Mouse (Mus musculus): ENCODE data around the gene Deaf1. TPM values are rescaled to one million over a fixed set of nuclear protein-coding genes. Genes with fewer than 3 reads are reported as not detected.

Deaf1 gene
- 18.7 and 18.9 TPM in 2 replicates for polyA plus RNA-seq (2012; rRNA removed)

GRCm38 (mm10) chr7:141327469-141328372 lies at the start of gene Deaf1, which contains the start of gene Tmem80:
TSS of gene Deaf1 (minus strand) at chr7:141327690.
TSS of gene Tmem80 (plus strand) at chr7:141327739.
- DNase-seq (ENCODE audit: low read depth) = no peak

- no peak for DNase-seq (ENCODE audit: low read depth)
These were observed 46.9 kb upstream of the Deaf1 start for GRCm38 (mm10) chr7:141374399-141374798.

GRCm38 (mm10) chr7:141373611-141374010 lies 46.1 kb upstream of the Deaf1 start:
- DNase-seq (ENCODE audit: low read depth) = no peak

- DNase-seq (ENCODE audit: low read depth) = no peak
These were observed 44.6 kb upstream of the Deaf1 start for GRCm38 (mm10) chr7:141371942-141372595.

- DNase-seq (ENCODE audit: low read depth) = no peak
These were observed 42.4 kb upstream of the Deaf1 start for GRCm38 (mm10) chr7:141369918-141370317.

- DNase-seq (ENCODE audit: low read depth) = no peak
These were observed 39.9 kb upstream of the Deaf1 start for GRCm38 (mm10) chr7:141367358-141367757.

- DNase-seq (ENCODE audit: low read depth) = no peak
These were observed 37.6 kb upstream of the Deaf1 start for GRCm38 (mm10) chr7:141365049-141365445.

- DNase-seq (ENCODE audit: low read depth) = no peak
These were observed 37.0 kb upstream of the Deaf1 start for GRCm38 (mm10) chr7:141364349-141365048.

- DNase-seq (ENCODE audit: low read depth) = no peak
These were observed 36.2 kb upstream of the Deaf1 start for GRCm38 (mm10) chr7:141363752-141364125.

GRCm38 (mm10) chr7:141363106-141363751 lies 35.7 kb upstream of the Deaf1 start:
- DNase-seq (ENCODE audit: low read depth) = no peak

- DNase-seq (ENCODE audit: low read depth) = no peak
These were observed 34.0 kb upstream of the Deaf1 start for GRCm38 (mm10) chr7:141361510-141361909.

- DNase-seq (ENCODE audit: low read depth) = no peak
These were observed 29.5 kb upstream of the Deaf1 start for GRCm38 (mm10) chr7:141356971-141357370.

GRCm38 (mm10) chr7:141355626-141356326 lies 28.3 kb upstream of the Deaf1 start:
- no peak for DNase-seq (ENCODE audit: low read depth)

GRCm38 (mm10) chr7:141355051-141355450 lies 27.6 kb upstream of the Deaf1 start:
- DNase-seq (ENCODE audit: low read depth) = no peak

- no peak for DNase-seq (ENCODE audit: low read depth)
These were observed 23.6 kb upstream of the Deaf1 start for GRCm38 (mm10) chr7:141351061-141351460.

- DNase-seq (ENCODE audit: low read depth) = no peak
These were observed 17.3 kb upstream of the Deaf1 start for GRCm38 (mm10) chr7:141344787-141345186.

- no peak for DNase-seq (ENCODE audit: low read depth)
These were observed 16.2 kb upstream of the Deaf1 start for GRCm38 (mm10) chr7:141343696-141344095.

GRCm38 (mm10) chr7:141343230-141343629 lies 15.7 kb upstream of the Deaf1 start:
- no peak for DNase-seq (ENCODE audit: low read depth)

- DNase-seq (ENCODE audit: low read depth) = no peak
These were observed 14.3 kb upstream of the Deaf1 start for GRCm38 (mm10) chr7:141341689-141342226.

GRCm38 (mm10) chr7:141340476-141340875 lies 13.0 kb upstream of the Deaf1 start:
- DNase-seq (ENCODE audit: low read depth) = no peak

- DNase-seq (ENCODE audit: low read depth) = no peak
These were observed 12.5 kb upstream of the Deaf1 start for GRCm38 (mm10) chr7:141340023-141340422.

All from gonadal fat pad, adult 2 months (tissue).